Mouse (Mus musculus) MN1 (cell line): ENCODE measurements around the gene Phkb.

ENCODE experiments used
- DNase-seq: peaks from one replicate; pipeline ENCODE4 v3.0.0-alpha.2; 2016; ENCODE audit warnings: low spot score

Phkb gene

DNA sequence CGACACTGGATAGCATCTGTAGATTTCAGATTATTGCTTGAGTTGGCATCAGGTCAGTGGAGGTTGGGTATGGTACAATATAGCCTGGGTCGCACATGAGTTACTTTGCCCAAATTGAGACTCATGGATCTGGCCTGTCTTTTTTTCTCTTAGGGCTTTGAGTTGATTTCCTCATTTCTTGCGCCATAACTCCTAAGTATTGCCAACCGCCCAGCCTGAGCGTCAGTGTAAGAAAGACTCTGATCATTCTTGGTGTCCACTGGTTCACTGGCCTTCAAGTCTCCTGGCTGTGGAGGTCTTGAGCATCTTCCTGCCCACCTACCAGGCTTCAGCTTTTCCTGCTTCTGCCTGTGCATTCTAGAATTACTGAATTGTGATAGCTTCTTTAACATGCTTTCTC lies 104.1 kb downstream of the Phkb start:
- DNase-seq = no peak

DNA sequence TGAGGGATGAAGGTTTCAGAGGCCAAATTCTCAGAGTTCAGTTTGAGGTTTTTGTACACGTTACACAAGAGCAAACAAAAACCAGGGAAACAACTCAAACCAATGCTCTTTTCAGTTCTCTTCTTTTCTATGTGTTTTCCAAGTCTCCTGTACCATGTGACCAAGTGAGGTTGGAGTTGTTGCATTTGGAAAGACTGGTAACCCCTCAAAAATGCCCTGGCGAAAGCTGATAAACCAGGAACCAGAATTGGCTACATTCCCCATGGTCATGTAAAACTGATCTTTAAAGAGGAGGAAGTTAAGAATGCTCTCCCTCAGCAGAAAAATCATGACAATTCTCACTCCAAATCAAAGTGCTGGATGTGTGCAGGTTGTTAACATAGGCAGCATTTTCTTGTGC lies 117.6 kb downstream of the Phkb start:
- no peak for DNase-seq

DNA sequence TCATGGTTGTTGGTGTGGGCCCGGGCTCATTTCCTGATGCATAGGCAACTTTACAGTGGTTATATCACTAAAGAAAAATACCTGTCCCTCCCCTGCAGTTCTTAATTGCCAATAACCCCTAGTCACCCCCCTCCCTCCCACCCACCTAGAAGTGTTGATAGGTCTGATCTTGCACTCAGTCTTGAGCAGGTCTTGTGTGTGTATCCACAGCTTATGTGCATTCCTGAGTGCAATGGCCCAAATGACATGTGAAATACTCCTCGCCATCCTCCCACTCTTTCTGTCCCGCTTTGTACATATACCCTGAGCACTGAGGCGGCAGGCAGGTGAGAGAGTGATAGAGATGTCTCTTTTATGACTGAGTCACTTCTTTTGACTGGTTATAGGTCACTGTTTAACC lies 119.1 kb downstream of the Phkb start:
- no peak for DNase-seq

DNA sequence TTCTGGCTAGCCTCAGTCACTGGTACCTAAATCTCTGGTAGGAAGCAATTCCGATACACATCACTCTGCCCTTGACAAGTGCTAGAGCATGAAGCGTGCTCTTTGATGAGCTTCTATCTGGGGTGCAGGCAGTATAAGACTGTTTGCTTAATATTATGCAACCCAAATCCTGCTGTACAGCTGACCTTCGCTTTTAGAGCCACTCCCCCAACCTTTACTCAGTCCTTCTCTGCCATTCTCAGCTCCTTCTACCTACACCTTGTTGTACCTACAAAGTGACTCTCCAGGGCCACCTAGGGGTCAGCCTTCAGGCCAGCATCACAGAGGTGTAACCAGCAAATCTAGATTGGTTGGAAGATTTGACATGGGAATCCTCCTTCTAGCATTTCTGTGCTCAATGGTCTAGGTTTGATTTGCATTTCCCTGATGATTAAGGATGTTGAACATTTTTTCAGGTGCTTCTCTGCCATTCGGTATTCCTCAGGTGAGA lies 136.9 kb downstream of the Phkb start:
- DNase-seq = no peak

DNA sequence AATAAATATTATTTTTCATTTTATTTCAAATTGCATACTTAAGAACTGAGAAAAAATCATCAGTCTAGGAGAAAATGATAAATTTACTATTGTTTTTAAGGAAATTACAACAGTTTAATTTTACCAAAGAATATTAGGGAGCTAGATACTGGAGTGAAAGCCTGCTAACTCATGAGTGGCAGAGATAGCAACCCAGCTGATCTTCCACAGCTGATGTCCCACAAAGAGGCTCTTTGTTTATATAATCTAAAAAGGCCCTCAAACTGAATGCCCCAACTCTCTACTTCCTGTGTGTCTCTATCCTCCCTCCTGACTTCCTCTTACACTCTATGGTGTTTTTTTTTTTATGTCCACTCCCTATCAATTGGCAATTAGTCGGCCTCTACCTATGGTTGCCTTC lies 152.2 kb downstream of the Phkb start:
- no peak for DNase-seq

DNA sequence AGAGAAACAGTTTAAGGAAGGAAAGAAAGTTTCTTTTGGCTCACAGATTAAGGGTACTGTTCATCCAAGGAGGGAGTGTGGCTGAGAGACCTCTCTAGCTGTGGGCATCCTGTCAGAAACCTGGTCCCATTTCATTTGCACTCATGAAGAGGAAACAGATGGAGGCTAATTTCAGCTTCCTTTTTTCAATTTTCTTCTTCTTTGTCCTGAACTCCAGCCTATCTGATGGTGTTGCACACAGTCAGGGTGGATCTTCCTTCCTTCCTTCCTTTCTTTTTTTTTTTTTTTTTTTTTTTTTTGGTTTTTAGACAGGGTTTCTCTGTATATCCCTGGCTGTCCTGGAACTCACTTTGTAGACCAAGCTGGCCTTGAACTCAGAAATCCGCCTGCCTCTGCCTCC lies 152.9 kb downstream of the Phkb start:
- DNase-seq = no peak

DNA sequence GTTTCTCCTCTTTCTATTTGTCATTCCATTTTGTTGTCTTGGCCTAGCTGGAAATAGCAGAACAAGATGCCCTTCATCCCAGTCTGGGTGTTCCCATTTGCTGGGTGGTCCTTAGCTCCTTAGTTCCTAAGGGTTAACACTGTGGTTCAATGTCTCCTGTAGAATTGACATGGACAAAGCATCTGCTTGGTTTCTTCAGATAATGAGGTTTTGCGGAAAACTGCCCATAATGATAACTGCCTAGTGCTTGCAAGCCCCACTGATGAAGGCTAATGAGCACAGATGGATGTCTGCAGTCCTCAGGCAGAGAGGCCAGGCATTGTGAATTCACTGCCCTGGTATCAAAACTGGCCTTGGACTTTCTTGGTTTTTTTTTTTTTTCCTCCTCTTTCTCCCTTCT lies 155.2 kb downstream of the Phkb start:
- no peak for DNase-seq

DNA sequence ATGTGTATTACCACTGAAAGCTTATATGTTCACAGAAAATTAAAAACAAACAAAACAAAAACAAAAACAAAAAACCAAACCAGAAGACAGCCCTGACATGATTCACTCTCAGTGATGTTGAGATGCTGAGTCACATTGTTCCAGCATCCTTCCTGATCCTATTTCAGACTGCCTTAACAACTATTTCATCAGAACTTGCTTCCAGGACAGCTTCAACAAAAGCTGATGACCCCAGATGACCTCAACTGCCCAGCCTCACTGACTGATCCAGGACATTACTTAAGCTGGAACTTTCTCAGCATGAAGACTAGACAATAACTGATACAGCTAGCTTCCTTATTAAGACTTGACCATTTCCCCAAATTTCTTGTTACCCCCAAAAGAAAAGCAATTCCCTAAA lies 165.7 kb downstream of the Phkb start:
- peak; percentile 24 for DNase-seq

DNA sequence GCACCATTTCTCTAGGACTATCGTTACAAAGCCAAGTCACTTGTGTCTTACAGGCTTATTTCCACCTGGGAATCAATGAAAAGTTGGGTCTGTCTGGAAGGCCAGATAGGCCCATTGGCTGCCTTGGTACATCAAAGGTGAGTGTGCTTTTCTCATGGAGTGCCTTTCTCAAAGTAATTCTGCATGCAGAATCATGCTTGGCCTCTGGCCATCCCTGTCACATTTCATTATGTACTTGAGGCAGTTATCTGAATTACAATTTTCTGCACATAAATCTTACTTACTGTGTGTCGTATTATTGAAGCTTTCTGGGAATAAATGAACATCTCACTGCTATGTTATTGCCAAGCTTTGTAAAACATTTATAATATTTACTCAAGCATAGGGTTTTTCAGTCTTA lies 176.0 kb downstream of the Phkb start:
- no peak for DNase-seq

DNA sequence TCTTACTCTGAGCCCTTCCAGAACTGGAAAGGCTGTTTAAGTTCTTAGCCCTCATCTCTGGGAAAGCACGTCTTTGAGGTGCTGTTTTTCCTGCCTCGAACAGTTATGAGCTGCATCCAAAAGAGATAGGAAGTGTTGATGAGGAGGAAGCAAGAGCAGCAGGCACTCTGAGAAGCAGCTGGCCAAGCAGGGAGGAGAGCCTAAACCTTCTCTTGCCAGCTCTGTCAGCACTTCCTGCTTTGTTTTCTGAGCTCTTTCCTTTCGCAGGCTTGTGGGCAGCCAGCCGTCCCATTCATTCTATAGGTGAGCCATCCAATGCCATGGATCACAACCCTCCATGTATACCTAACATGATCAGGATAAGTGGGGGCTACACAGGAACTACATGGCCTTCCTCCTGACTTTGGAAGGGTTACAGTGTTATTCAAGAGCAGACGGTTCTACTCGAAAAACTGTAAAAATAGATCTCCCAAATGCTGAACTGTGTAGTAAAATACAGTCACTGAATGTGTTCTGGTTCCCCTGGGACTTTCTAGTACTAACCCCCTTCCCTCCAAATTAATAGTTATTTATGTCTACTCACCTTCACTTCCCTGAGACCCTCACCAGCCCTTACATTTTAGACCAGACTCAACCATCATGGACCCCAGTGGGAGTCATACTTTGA lies 188.0 kb downstream of the Phkb start:
- no peak for DNase-seq

DNA sequence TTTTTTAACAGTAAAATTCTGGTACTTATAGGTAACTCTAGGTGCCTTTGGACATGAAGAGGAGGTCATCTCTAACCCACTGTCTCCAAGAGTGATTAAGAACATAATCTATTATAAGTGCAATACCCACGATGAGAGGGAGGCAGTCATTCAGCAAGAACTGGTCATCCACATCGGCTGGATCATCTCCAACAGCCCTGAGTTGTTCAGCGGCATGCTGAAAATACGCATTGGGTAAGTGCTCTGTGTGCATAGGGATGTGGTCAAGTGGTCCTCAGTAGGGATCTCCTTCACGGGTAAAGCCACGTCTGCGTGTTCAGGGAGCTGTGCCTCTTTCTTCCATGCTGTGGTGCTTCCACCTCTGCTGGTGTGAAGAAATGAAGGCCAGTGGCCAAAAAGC lies 188.7 kb downstream of the Phkb start:
- DNase-seq = no peak

DNA sequence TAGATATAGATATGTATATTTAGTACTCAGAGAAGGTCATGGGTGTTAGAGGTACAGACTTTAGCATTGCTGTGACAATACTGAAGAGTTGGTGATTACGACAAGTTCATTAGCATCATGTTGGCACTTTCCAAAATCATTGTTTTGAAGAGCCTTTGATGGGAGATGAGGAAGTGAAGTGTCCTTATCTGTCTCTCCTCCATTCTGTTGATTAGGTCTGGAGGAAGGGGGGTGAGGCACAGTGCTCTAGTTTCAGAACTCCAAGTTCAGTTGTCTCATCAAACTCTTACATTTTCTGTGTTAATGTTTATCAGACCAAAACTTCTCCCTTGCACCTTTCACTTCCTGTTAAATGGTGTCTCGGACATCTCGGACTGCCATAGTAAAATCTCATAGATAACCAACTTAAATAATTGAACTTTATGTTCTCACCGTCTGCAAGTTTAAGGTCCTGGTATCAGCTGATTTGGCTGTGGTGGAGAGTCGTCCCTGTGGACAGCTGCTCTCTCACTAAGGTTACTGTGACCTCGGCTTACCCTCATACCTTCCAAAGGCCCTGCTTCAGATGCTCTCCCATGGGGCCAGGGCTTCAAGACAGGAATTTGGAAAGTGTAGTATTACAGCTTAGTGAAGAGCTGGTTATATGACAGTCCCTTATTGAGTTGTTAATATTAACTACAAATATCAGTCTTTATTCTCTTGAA lies 194.1 kb downstream of the Phkb start:
- DNase-seq = no peak

DNA sequence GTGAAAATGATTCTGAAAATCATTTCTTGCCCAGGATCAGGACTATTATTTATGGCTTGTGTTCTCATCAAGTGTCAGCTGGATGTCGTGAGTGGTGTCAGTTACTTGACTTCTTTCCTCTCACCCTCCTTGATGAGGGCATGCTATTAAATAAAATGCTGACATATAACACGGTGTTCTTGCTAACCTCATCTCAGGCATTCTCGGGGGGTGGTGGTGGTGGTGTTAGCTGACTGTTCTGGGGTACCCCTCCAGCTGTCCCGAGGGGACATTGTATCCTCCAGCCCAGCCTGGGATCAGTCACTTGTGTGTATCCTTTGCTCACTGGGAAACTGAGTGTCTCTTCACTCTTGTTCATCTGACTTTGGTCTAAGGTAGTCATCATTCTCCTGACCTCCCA lies 194.6 kb downstream of the Phkb start:
- DNase-seq = no peak

DNA sequence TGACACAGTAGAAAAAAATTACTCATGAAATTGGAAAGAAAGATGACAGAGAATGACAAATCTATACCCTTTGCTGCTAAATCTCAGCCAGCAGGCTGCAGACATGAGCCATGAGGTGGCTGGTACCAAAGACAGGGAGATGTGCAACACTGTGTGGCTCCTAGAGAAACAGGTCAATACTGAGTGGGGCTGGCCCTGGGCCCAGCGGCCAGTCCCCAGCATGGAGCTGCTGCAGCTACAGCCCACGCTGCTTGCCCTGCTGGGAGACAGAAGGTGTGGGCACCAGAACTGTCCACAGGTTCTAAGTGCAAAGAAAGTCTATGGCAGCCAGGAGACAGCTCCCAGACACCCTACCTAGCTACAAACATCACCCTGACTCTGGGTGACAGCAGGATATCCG lies 197.7 kb downstream of the Phkb start:
- DNase-seq = no peak

DNA sequence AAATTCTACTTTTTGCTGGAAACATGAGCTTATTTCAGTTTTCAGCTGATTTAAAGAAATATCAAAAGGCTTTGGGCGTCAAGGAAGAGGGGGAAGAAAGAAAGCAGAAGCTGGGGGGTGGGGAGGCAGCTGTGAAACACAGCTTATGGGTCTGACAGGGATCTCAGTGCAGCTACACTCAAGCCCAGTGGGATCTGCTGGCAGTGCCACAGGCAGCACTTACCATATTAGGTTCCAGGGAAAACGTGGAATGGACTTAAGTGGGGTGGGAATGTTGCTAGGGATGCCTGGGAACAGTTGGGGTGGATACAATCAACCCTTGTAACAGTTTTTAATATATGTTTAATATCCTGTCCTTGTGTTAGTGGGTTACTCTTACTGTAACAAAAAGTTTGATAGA lies 201.3 kb downstream of the Phkb start:
- no peak for DNase-seq

DNA sequence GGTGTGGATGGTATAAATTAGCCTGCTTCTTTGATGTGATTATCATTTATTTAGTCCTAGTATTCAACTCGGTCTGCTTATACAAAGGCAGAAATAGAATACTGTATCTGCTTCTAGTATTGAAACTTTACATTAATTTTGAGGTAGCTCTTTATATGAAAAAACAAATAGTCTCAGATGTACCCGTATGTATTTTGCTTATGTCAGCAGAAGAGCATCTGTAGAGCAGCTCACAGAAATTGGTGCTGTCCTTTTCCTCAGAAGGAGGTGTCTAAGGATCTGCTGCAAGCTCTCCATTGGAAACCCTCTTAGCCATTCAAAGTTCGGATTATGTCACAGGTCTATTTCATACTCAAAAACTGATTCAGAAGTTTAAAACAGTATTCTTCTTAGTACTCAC lies 210.1 kb downstream of the Phkb start:
- DNase-seq = no peak

DNA sequence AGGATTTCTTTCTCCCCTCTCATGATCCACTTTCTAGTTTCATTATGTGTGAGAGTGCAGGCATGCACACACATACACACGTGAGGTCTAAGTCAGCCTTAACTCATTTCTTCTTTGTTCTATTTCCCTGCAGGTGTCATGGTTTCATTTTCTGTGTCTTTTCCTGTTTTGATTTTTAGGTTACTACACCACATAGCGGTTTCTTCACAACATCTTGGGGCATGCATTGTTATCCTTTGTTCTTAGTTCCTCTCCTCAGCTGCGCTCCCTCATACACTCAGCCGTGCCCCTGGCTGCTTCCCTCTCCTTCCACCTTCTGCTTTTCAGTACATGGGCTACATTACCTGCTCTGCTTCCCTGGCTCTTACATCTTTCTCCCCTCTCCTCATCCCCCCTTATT lies 211.2 kb downstream of the Phkb start:
- DNase-seq = no peak

DNA sequence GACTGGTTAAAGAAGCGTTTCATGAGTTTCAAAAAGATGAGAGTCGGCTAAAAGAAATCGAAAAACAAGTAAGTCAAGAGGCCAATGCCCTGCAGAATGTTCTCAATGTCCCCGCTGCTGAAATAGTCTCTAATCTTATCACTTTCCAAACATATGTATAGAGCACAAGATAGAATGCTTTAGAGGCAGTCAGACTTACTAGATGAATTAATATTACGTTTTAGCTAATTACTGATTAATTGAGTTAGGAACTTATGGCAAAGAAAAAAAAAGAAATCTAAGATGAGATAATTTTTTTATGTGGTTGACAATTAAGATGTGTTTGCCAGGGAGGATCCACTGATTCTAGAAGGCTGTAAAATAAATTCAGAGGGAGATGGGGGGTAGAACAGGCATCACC lies 217.9 kb downstream of the Phkb start:
- DNase-seq = no peak

DNA sequence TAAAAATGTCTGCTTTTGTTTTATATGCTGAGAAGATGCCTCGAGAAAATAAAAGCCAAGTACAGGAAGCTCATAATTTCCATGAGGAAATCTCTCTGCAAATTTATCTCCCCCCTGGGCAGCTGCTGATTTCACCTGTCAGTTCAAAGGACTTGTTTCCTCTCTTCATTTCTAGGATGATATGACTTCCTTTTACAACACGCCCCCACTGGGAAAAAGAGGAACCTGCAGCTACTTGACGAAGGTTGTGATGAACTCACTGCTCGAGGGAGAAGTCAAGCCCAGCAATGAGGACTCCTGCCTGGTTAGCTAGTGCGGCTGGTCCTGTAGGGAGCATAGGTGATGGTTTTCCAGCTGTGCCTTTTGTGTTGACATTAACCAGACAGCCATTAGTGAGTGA lies 218.4 kb downstream of the Phkb start:
- no peak for DNase-seq

DNA sequence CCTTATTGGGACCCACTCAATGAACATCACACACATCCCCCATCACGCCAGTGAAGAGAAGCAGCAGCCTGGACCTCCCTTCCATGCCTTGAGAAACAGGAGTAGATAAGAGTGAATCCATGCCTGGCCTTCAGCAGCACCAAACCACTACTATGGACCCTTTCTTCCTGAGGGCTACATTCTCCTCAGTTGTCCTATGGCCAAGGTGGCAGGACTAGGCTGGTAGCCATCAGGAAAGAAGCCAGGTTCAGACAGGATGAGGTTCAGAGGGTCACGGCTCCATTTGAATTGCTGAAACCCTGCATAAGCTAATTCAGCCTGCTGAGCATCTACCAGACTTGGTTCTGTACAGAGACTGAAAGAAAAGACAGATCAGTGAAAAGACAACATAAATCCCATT lies 222.7 kb downstream of the Phkb start:
- no peak for DNase-seq

DNA sequence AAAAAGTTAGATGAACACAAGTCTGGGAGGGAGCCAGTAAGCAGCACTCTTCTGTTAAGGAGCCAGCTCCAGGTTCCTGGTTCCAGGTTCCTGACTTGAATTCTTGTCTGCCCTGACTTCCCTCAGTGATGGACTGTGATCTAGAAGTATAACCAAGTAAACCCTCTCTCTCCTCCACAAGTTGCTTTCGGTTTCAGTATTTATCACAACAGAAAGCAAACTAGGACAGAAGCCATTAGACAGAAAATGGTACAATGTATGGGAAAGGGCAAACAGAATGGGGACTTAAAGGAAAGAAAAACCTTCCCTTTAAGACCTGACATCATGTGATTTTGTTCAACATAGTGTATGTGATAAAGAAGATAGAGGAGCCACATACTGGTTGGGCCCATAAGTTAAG lies 238.7 kb downstream of the Phkb start:
- DNase-seq = no peak

DNA sequence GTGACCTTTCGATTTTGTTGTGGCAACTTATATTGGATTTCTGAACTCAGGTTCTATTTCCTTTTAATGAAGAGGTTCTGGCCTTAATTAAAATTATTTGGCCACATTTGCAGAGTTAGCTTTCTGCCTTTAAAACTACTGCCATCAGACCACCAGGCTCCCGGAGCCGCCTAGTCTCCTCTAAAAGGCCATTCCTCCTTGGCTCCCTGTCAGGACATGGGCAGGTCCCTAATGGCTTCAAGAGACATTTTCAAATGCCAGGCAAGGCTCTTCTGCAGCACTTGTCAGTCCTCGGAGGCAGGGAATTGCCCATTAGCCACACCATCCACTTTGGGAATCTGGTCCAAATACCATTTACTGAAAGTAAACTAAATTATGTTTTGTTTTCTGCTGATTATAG lies 242.6 kb downstream of the Phkb start:
- DNase-seq = no peak

DNA sequence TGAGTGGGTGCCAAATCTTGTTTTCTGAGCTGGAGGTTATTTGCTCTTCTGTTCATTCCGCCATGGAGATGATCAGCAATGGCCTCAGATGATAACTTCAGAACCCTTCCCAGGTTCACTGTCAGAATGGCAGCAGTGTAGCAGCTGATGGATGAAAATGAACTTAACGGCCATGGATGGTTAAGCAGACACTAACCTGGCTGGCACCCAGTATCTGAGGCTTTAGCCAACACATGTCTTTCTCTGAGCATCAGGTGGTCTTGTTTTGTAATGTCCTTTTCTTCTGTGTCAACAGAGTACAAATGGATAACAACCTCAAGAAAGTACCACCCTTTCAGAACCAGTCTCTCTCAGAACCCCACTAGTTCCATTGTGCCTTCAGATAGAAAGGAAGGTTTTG lies 246.0 kb downstream of the Phkb start:
- no peak for DNase-seq

DNA sequence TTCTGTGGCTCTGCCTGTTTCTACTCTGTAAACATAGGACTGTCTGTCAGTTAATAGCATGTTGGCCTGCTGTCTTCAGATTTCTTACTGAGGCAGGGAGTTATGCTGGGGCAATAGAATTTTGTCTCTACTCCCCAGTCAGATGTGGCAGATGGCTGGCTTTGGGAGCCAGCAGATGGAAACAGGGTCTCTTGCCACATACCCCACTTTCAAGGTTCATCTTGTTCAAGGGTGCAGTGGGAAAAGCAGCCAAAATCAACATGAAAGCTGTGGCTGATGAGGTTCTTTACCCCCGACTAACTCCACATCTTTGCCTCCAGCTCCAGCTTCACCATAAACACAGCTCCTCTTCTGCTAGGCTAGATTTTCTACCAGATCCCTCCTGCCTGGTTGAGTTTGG lies 246.7 kb downstream of the Phkb start:
- DNase-seq = no peak
